ENCODE assay signal across 26 mouse cellular contexts in genomic region chr5:88821542-88821941, GRCm38 (mm10). TPM values are rescaled to one million over a fixed set of nuclear protein-coding genes. Genes with fewer than 3 reads are reported as not detected.
DNase-seq lines count a peak whose midpoint lies in the region; ATAC-seq and TF ChIP-seq lines count a peak whose summit lies in the region.
"Had no signal": no experiment of that assay in that cellular context is flagged by ENCODE, and none has a peak within 500 bp of the region (broad histone marks: within the 10 kb centered on the region; RNA-seq: fewer than 3 reads in every experiment).

No protein-coding gene starts in this region.

- no peak overlapping the region for H3K4me3 ChIP-seq in kidney, embryonic 14.5 days (ENCODE audit: low read length)
- no peak overlapping the region for H3K4me3 ChIP-seq in MEL (ENCODE audit: control insufficient read depth in 1 of 2, insufficient read depth in 1 of 2, low read depth in 2 of 2, low read length in 2 of 2)
- H3K4me3 ChIP-seq: embryonic facial prominence, embryonic 12.5 days; gastrocnemius, adult 2 months; heart, embryonic 15.5 days; hindbrain, embryonic 15.5 days; limb, embryonic 13.5 days; liver, embryonic 12.5 days; neural tube, embryonic 15.5 days had no signal

- TF ChIP-seq EP300 in MEL (IDR thresholded peaks at IDR 0.05; ENCODE audit: low read depth in 1 of 2, low read length in 2 of 2) = no peak

- no peak for TF ChIP-seq CTCF in MEL (IDR thresholded peaks at IDR 0.05 in 2 of 3, conservative IDR thresholded peaks at IDR 0.05 in 1 of 3; ENCODE audit: control insufficient read depth in 1 of 3, insufficient read depth in 1 of 3, low read depth in 2 of 3, low read length in 3 of 3, poor library complexity in 1 of 3, severe bottlenecking in 1 of 3)
- TF ChIP-seq CTCF in brain, embryonic 14.5 days (IDR thresholded peaks at IDR 0.05; ENCODE audit: borderline replicate concordance, extremely low read depth, insufficient read depth, insufficient read length) = no peak

- no peak for TF ChIP-seq RAD21 in MEL (IDR thresholded peaks at IDR 0.05; ENCODE audit: low read depth, low read length)

- H3K79me2 ChIP-seq in MEL (ENCODE audit: control insufficient read depth, insufficient read depth, low read length, poor library complexity) = no peaks in the 10 kb centered on the region

- H3K4me1 ChIP-seq in kidney, embryonic 14.5 days (ENCODE audit: control insufficient read depth, insufficient read depth, low read length) = no peaks in the 10 kb centered on the region
- no peaks in the 10 kb centered on the region for H3K4me1 ChIP-seq in MEL (ENCODE audit: control insufficient read depth in 1 of 2, insufficient read depth in 2 of 2, low read length in 2 of 2)
- H3K4me1 ChIP-seq: embryonic facial prominence, embryonic 12.5 days; heart, embryonic 15.5 days; hindbrain, embryonic 15.5 days; limb, embryonic 13.5 days; liver, embryonic 12.5 days; neural tube, embryonic 15.5 days had no signal

- H3K27ac ChIP-seq in kidney, embryonic 14.5 days (ENCODE audit: low read depth, low read length) = no peak overlapping the region
- H3K27ac ChIP-seq in MEL (ENCODE audit: control insufficient read depth, low read depth, low read length) = no peak overlapping the region
- H3K27ac ChIP-seq: embryonic facial prominence, embryonic 12.5 days; gastrocnemius, adult 2 months; heart, embryonic 15.5 days; hindbrain, embryonic 15.5 days; limb, embryonic 13.5 days; liver, embryonic 12.5 days; neural tube, embryonic 15.5 days had no signal

- H3K27me3 ChIP-seq in kidney, embryonic 14.5 days (ENCODE audit: control insufficient read depth, insufficient read depth, low read length) = no peaks in the 10 kb centered on the region
- H3K27me3 ChIP-seq in MEL (ENCODE audit: control insufficient read depth in 1 of 2, insufficient read depth in 2 of 2, low read length in 2 of 2) = no peaks in the 10 kb centered on the region; a peak in 2 of 4 replicates
- H3K27me3 ChIP-seq: CH12.LX; embryonic facial prominence, embryonic 12.5 days; heart, embryonic 15.5 days; hindbrain, embryonic 15.5 days; limb, embryonic 13.5 days; liver, embryonic 12.5 days; neural tube, embryonic 15.5 days had no signal

- DNase-seq in kidney, adult 9 months = peak; percentile 75
- DNase-seq in MEL (ENCODE audit: low read depth, low spot score) = no peak
- peak; percentile 37 for DNase-seq in brain, embryonic 14.5 days (ENCODE audit: low read depth)
- peak; percentile 48 for DNase-seq in large intestine, adult 2 months (ENCODE audit: low read depth, low spot score)
- DNase-seq in thymus, postnatal 0 days (ENCODE audit: low spot score) = no peak
- DNase-seq in Muller cell, postnatal 12 days (ENCODE audit: inconsistent ontology term) = no peak
- DNase-seq: adrenal gland, postnatal 25 days; B cell, adult 2 months; cerebellum, adult 11-12 months; cerebellum, postnatal 25 days; gastrocnemius, adult 2 months; heart, postnatal 4 days; lung, adult 18-20 months; lung, postnatal 10 days; right cerebral cortex, postnatal 14 days; spleen, adult 18-20 months; thymus, postnatal 14 days had no signal

- no peak overlapping the region for H3K9ac ChIP-seq in kidney, embryonic 14.5 days (ENCODE audit: low read depth, low read length)
- H3K9ac ChIP-seq in MEL (ENCODE audit: control insufficient read depth, low read depth, low read length, poor library complexity, severe bottlenecking) = no peak overlapping the region
- H3K9ac ChIP-seq: embryonic facial prominence, embryonic 12.5 days; heart, embryonic 15.5 days; hindbrain, embryonic 15.5 days; limb, embryonic 13.5 days; liver, embryonic 12.5 days; neural tube, embryonic 15.5 days had no signal

- no peaks in the 10 kb centered on the region for H3K36me3 ChIP-seq in kidney, embryonic 14.5 days (ENCODE audit: control insufficient read depth, insufficient read depth, low read length)
- H3K36me3 ChIP-seq in MEL (ENCODE audit: control insufficient read depth in 1 of 2, insufficient read depth in 2 of 2, low read length in 2 of 2) = no peaks in the 10 kb centered on the region
- H3K36me3 ChIP-seq: embryonic facial prominence, embryonic 12.5 days; heart, embryonic 15.5 days; hindbrain, embryonic 15.5 days; limb, embryonic 13.5 days; liver, embryonic 12.5 days; neural tube, embryonic 15.5 days had no signal

- 79% methylated on average over 1 of the region's 1 CpGs for WGBS in kidney, embryonic 14.5 days
- WGBS in large intestine, adult 2 months = 17% methylated on average over 1 of the region's 1 CpGs

- TF ChIP-seq POLR2A in MEL (IDR thresholded peaks at IDR 0.05; ENCODE audit: control insufficient read depth in 1 of 2, insufficient read depth in 1 of 2, low read depth in 1 of 2, low read length in 2 of 2, poor library complexity in 1 of 2) = no peak
- TF ChIP-seq POLR2A in brain, embryonic 14.5 days (IDR thresholded peaks at IDR 0.05; ENCODE audit: borderline replicate concordance, extremely low read depth, insufficient read depth, insufficient read length, poor library complexity, severe bottlenecking) = no peak

- no peak for ATAC-seq in kidney, embryonic 14.5 days (ENCODE audit: low FRiP score, low TSS enrichment)
- ATAC-seq: liver, embryonic 12.5 days had no signal

- no peaks in the 10 kb centered on the region for H3K9me3 ChIP-seq in kidney, embryonic 14.5 days (ENCODE audit: control insufficient read depth, low read length)
- H3K9me3 ChIP-seq in MEL (replicated peaks; ENCODE audit: insufficient read depth, low read length) = no peaks in the 10 kb centered on the region
- H3K9me3 ChIP-seq: embryonic facial prominence, embryonic 12.5 days; heart, embryonic 15.5 days; hindbrain, embryonic 15.5 days; limb, embryonic 13.5 days; liver, embryonic 12.5 days; neural tube, embryonic 15.5 days had no signal

- no peak overlapping the region for H3K4me2 ChIP-seq in kidney, embryonic 14.5 days (replicated peaks; ENCODE audit: low read depth, low read length)
- H3K4me2 ChIP-seq: embryonic facial prominence, embryonic 12.5 days; heart, embryonic 15.5 days; hindbrain, embryonic 15.5 days; limb, embryonic 13.5 days; liver, embryonic 12.5 days; midbrain, embryonic 11.5 days; neural tube, embryonic 15.5 days had no signal

TF ChIP-seq in MEL, 35 proteins besides CTCF, POLR2A, EP300 and RAD21:
- no peak for TF ChIP-seq JUND (IDR thresholded peaks at IDR 0.05; ENCODE audit: low read depth, low read length)
- no peak for TF ChIP-seq E2F4 (IDR thresholded peaks at IDR 0.05; ENCODE audit: borderline replicate concordance, low read depth, low read length)
- TF ChIP-seq ZMIZ1 (IDR thresholded peaks at IDR 0.05; ENCODE audit: low read depth, low read length) = no peak
- TF ChIP-seq ZNF384 (IDR thresholded peaks at IDR 0.05; ENCODE audit: low read depth, low read length) = peak; percentile 50
- TF ChIP-seq USF2 (IDR thresholded peaks at IDR 0.05; ENCODE audit: borderline replicate concordance in 1 of 2, insufficient read depth in 1 of 2, low read depth in 1 of 2, low read length in 2 of 2) = no peak
TF ChIP-seq in MEL: peak in this region for 1.

RNA-seq across cellular contexts. Expression of gene Dck, which starts 56.7 kb away (rescaled TPM):
- polyA plus RNA-seq in kidney, embryonic 14.5 days (2014; fragmentation: Nextera tagmentation; extraction: Ambion mirVana) = 36.3 and 58.9 TPM in 2 replicates
- total RNA-seq in MEL (2012; rRNA removed) = 13.6 and 14.6 TPM in 2 replicates
- 10 to 100 TPM in 1 of 2 experiments, not detected in 1; 21.4 TPM for polyA plus RNA-seq in MEL (2012; ENCODE audit: insufficient read depth in 1 of 2, insufficient read length in 2 of 2, low read depth in 1 of 2, low replicate concordance in 2 of 2, missing spikeins in 1 of 2)
- polyA plus RNA-seq in brain, embryonic 14.5 days (2012; rRNA removed) = 41.3 and 51.2 TPM in 2 replicates
- polyA plus RNA-seq in large intestine, adult 2 months (2012; rRNA removed) = 4.1 and 5.1 TPM in 2 replicates
- 279 and 282 TPM in 2 replicates for polyA plus RNA-seq in thymus, postnatal 0 days (2015; fragmentation: Nextera tagmentation; extraction: Ambion mirVana)

Comparison
In these comparisons a context has a peak if more than half of its experiments do, and no peak if none do; other contexts are left out.
1. DNase-seq: peak in kidney, adult 9 months (single experiment), brain, embryonic 14.5 days (single experiment) and large intestine, adult 2 months (single experiment); none in MEL (single experiment), thymus, postnatal 0 days (single experiment) and Muller cell, postnatal 12 days (single experiment).